Comparison of ENCODE assay signal across 29 mouse cellular contexts in genomic region chr14:74943024-74943423, GRCm38 (mm10). TPM values are rescaled to one million over a fixed set of nuclear protein-coding genes. Genes with fewer than 3 reads are reported as not detected.
DNase-seq lines count a peak whose midpoint lies in the region; ATAC-seq and TF ChIP-seq lines count a peak whose summit lies in the region.
"Had no signal": no experiment of that assay in that cellular context is flagged by ENCODE, and none has a peak within 500 bp of the region (broad histone marks: within the 10 kb centered on the region; RNA-seq: fewer than 3 reads in every experiment).

No protein-coding gene starts in this region.

- peak in 1 of 2 experiments; percentile 20 for DNase-seq in heart, adult 2 months
- DNase-seq in spleen, adult 2 months (ENCODE audit: low read depth in 1 of 2, low spot score in 2 of 2): peak in 1 of 2 experiments; percentile 32
- DNase-seq in spleen, postnatal 10 days (ENCODE audit: low spot score in 2 of 2): no peak
- DNase-seq: adrenal gland, postnatal 14 days; cerebellum, adult 8-10 months; cerebellum, postnatal 36 days; embryo, embryonic 11 days; heart, postnatal 36 days; kidney, postnatal 4 days; layer of hippocampus, adult 9-11 months; left cerebral cortex, postnatal 4 days; lung, postnatal 4 days; right cerebral cortex, adult 18-20 months; right cerebral cortex, postnatal 4 days had no signal

- H3K9me3 ChIP-seq in heart, embryonic 12.5 days (replicated peaks): no peaks in the 10 kb centered on the region
- no peaks in the 10 kb centered on the region for H3K9me3 ChIP-seq in hindbrain, embryonic 16.5 days (ENCODE audit: control insufficient read depth, low read length)
- H3K9me3 ChIP-seq: embryonic facial prominence, embryonic 13.5 days; forebrain, embryonic 12.5 days; heart, embryonic 13.5 days; hindbrain, embryonic 13.5 days; kidney, embryonic 15.5 days; limb, embryonic 15.5 days; liver, embryonic 15.5 days; midbrain, embryonic 10.5 days had no signal

- no peak for TF ChIP-seq CTCF in heart, adult 2 months (IDR thresholded peaks at IDR 0.05)
- no peak for TF ChIP-seq CTCF in spleen, adult 2 months (IDR thresholded peaks at IDR 0.05; ENCODE audit: extremely low read depth, insufficient read depth, insufficient read length, insufficient replicate concordance)

- no peak for TF ChIP-seq EP300 in heart, adult 2 months (IDR thresholded peaks at IDR 0.05; ENCODE audit: insufficient read depth, low read depth, low read length)

- TF ChIP-seq POLR2A in heart, adult 2 months (IDR thresholded peaks at IDR 0.05; ENCODE audit: insufficient read depth, low read depth, low read length): no peak
- TF ChIP-seq POLR2A in spleen, adult 2 months (IDR thresholded peaks at IDR 0.05; ENCODE audit: low read depth, low read length): no peak

- H3K27me3 ChIP-seq in heart, adult 2 months (ENCODE audit: control insufficient read depth, insufficient read depth, low read length): no peaks in the 10 kb centered on the region
- no peaks in the 10 kb centered on the region for H3K27me3 ChIP-seq in heart, embryonic 12.5 days (replicated peaks)
- no peaks in the 10 kb centered on the region for H3K27me3 ChIP-seq in spleen, adult 2 months (ENCODE audit: control insufficient read depth, insufficient read depth, low read length)
- no peaks in the 10 kb centered on the region for H3K27me3 ChIP-seq in hindbrain, embryonic 16.5 days (replicated peaks; ENCODE audit: control insufficient read depth, insufficient read depth, low read length)
- H3K27me3 ChIP-seq: embryonic facial prominence, embryonic 13.5 days; forebrain, embryonic 12.5 days; heart, embryonic 13.5 days; hindbrain, embryonic 13.5 days; kidney, embryonic 15.5 days; limb, embryonic 15.5 days; liver, embryonic 15.5 days had no signal

- peaks cover 32% of the 10 kb centered on the region for H3K4me1 ChIP-seq in heart, adult 2 months (ENCODE audit: control insufficient read depth, insufficient read depth, low read length)
- H3K4me1 ChIP-seq in heart, embryonic 12.5 days (replicated peaks): peaks cover 39% of the 10 kb centered on the region
- H3K4me1 ChIP-seq in spleen, adult 2 months (ENCODE audit: control insufficient read depth, insufficient read depth, insufficient read length): peaks cover 30% of the 10 kb centered on the region; the same call in 1 of the 2 replicates
- peaks cover 20% of the 10 kb centered on the region for H3K4me1 ChIP-seq in brown adipose tissue, adult 24 weeks (ENCODE audit: control insufficient read depth, insufficient read depth, insufficient read length, low read length)
- H3K4me1 ChIP-seq in hindbrain, embryonic 16.5 days (ENCODE audit: control insufficient read depth, insufficient read depth, low read depth, low read length): peaks cover 13% of the 10 kb centered on the region

- H3K4me3 ChIP-seq in heart, adult 2 months: no peak overlapping the region
- no peak overlapping the region for H3K4me3 ChIP-seq in heart, embryonic 12.5 days
- H3K4me3 ChIP-seq in spleen, adult 2 months (ENCODE audit: extremely low read depth, insufficient read depth, insufficient read length): no peak overlapping the region
- H3K4me3 ChIP-seq in brown adipose tissue, adult 24 weeks (ENCODE audit: insufficient read depth, low read depth, low read length): no peak overlapping the region
- H3K4me3 ChIP-seq in hindbrain, embryonic 16.5 days (ENCODE audit: low read length): no peak overlapping the region
- H3K4me3 ChIP-seq: embryonic facial prominence, embryonic 13.5 days; erythroblast, embryonic 14.5 days; forebrain, embryonic 12.5 days; heart, embryonic 13.5 days; hindbrain, embryonic 13.5 days; kidney, embryonic 15.5 days; limb, embryonic 15.5 days; liver, embryonic 15.5 days; midbrain, embryonic 10.5 days had no signal

- no peak overlapping the region for H3K9ac ChIP-seq in heart, adult 2 months (ENCODE audit: low read depth, low read length)
- no peak overlapping the region for H3K9ac ChIP-seq in heart, embryonic 12.5 days
- no peak overlapping the region for H3K9ac ChIP-seq in hindbrain, embryonic 16.5 days (ENCODE audit: low read depth, low read length)
- H3K9ac ChIP-seq: embryonic facial prominence, embryonic 13.5 days; forebrain, embryonic 12.5 days; heart, embryonic 13.5 days; hindbrain, embryonic 13.5 days; kidney, embryonic 15.5 days; limb, embryonic 15.5 days; liver, embryonic 15.5 days had no signal

- H3K79me2 ChIP-seq in heart, adult 2 months (replicated peaks; ENCODE audit: control insufficient read depth, insufficient read depth, low read length): peaks cover 6% of the 10 kb centered on the region; the same call in 1 of the 2 replicates

- H3K36me3 ChIP-seq in heart, adult 2 months (ENCODE audit: control insufficient read depth, insufficient read depth, low read length): peaks cover 15% of the 10 kb centered on the region
- peaks cover 3% of the 10 kb centered on the region; the same call in 1 of the 2 replicates for H3K36me3 ChIP-seq in heart, embryonic 12.5 days
- no peaks in the 10 kb centered on the region for H3K36me3 ChIP-seq in spleen, adult 2 months (ENCODE audit: control insufficient read depth, insufficient read depth, low read length)
- peaks cover 3% of the 10 kb centered on the region; the same call in 1 of the 2 replicates for H3K36me3 ChIP-seq in hindbrain, embryonic 16.5 days (ENCODE audit: control insufficient read depth, insufficient read depth, low read length)
- H3K36me3 ChIP-seq: embryonic facial prominence, embryonic 13.5 days; forebrain, embryonic 12.5 days; hindbrain, embryonic 13.5 days; limb, embryonic 15.5 days had no signal

- intact Hi-C loops in heart, adult 2 months (cut with DNase I): loop anchor here (1.0 kb wide), 1 partner anchor 30 kb away; no protein-coding TSS in a partner anchor

- H3K4me2 ChIP-seq in heart, embryonic 12.5 days: no peak overlapping the region
- H3K4me2 ChIP-seq in hindbrain, embryonic 16.5 days (ENCODE audit: low read length): no peak overlapping the region
- H3K4me2 ChIP-seq: embryonic facial prominence, embryonic 13.5 days; forebrain, embryonic 12.5 days; heart, embryonic 13.5 days; hindbrain, embryonic 13.5 days; kidney, embryonic 15.5 days; limb, embryonic 15.5 days; liver, embryonic 15.5 days had no signal

- WGBS in heart, adult 2 months: 29% methylated on average over 8 of the region's 8 CpGs
- WGBS in heart, embryonic 12.5 days: 44% methylated on average over 8 of the region's 8 CpGs
- 9% methylated on average over 8 of the region's 8 CpGs for WGBS in spleen, adult 2 months
- 71% methylated on average over 8 of the region's 8 CpGs for WGBS in hindbrain, embryonic 16.5 days

- ATAC-seq in heart, embryonic 12.5 days (ENCODE audit: insufficient number of reproducible peaks, low FRiP score): no peak
- no peak for ATAC-seq in hindbrain, embryonic 16.5 days
- ATAC-seq in monocyte, adult 5-6 weeks (replicated peaks; ENCODE audit: insufficient number of reproducible peaks, low FRiP score, low TSS enrichment, poor library complexity, severe bottlenecking): no peak
- ATAC-seq: intestine, embryonic 16.5 days; midbrain, embryonic 16.5 days had no signal

- H3K27ac ChIP-seq in heart, adult 2 months: peak overlapping the region; percentile 36
- no peak overlapping the region for H3K27ac ChIP-seq in heart, embryonic 12.5 days (ENCODE audit: poor library complexity, severe bottlenecking)
- peak overlapping the region; percentile 58; the same call in 1 of the 2 replicates for H3K27ac ChIP-seq in spleen, adult 2 months (ENCODE audit: insufficient read depth, low read length)
- peak overlapping the region; percentile 42; the same call in 1 of the 2 replicates for H3K27ac ChIP-seq in brown adipose tissue, adult 24 weeks (replicated peaks; ENCODE audit: low read depth, low read length)
- no peak overlapping the region for H3K27ac ChIP-seq in hindbrain, embryonic 16.5 days (ENCODE audit: low read depth, low read length)
- H3K27ac ChIP-seq: embryonic facial prominence, embryonic 13.5 days; forebrain, embryonic 12.5 days; heart, embryonic 13.5 days; hindbrain, embryonic 13.5 days; kidney, embryonic 15.5 days; limb, embryonic 15.5 days; midbrain, embryonic 10.5 days had no signal

RNA-seq across cellular contexts. Expression of gene Lrch1, which starts 4.7 kb away (rescaled TPM):
- total RNA-seq in heart, adult 2 months (2021): 10 to 100 TPM; 14.8 to 17.1 TPM
- polyA plus RNA-seq in heart, adult 2 months (2012; rRNA removed): 7.5 and 10.7 TPM in 2 replicates
- polyA plus RNA-seq in heart, embryonic 12.5 days (2016; fragmentation: Nextera tagmentation; extraction: Ambion mirVana): 16.2 and 16.6 TPM in 2 replicates
- polyA plus RNA-seq in spleen, adult 2 months (2012; rRNA removed): 11.5 and 15.7 TPM in 2 replicates
- 3.8 and 7.1 TPM in 2 replicates for polyA plus RNA-seq in brown adipose tissue, adult 24 weeks (2012; ENCODE audit: insufficient read depth, insufficient read length, missing spikeins)
- polyA plus RNA-seq in hindbrain, embryonic 16.5 days (2015; fragmentation: Nextera tagmentation; extraction: Ambion mirVana): 15.4 and 23.6 TPM in 2 replicates
- total RNA-seq in monocyte, adult 5-6 weeks (2017): 31.4 to 43.1 TPM (median 34.7 TPM) in 3 replicates

Comparison
In these comparisons a context has a peak if more than half of its experiments do, and no peak if none do; other contexts are left out.
1. H3K27ac ChIP-seq: peak in heart, adult 2 months (single experiment), spleen, adult 2 months (single experiment) and brown adipose tissue, adult 24 weeks (single experiment); none in heart, embryonic 12.5 days (single experiment) and hindbrain, embryonic 16.5 days (single experiment).